Comparison of ENCODE assay signal across 8 mouse cellular contexts in genomic region chr2:59644816-59645215, GRCm38 (mm10). TPM values are rescaled to one million over a fixed set of nuclear protein-coding genes. Genes with fewer than 3 reads are reported as not detected.
A peak's percentile ranks its signal among the peaks of the same experiment; 100 is the strongest.
DNase-seq lines count a peak whose midpoint lies in the region; ATAC-seq lines count a peak whose summit lies in the region.
"Had no signal": no experiment of that assay in that cellular context is flagged by ENCODE, and none has a peak within 500 bp of the region (broad histone marks: within the 10 kb centered on the region; RNA-seq: fewer than 3 reads in every experiment).

No protein-coding gene starts in this region.

- no peaks in the 10 kb centered on the region for H3K27me3 ChIP-seq in hindbrain, embryonic 15.5 days
- H3K27me3 ChIP-seq in hindbrain, embryonic 10.5 days (ENCODE audit: insufficient read depth, poor library complexity, severe bottlenecking): peaks cover 40% of the 10 kb centered on the region
- peaks cover 5% of the 10 kb centered on the region; the same call in 1 of the 2 replicates for H3K27me3 ChIP-seq in liver, embryonic 11.5 days (replicated peaks; ENCODE audit: control insufficient read depth, insufficient read depth, low read length)
- peaks cover 26% of the 10 kb centered on the region for H3K27me3 ChIP-seq in midbrain, embryonic 11.5 days (ENCODE audit: control insufficient read depth, insufficient read depth, low read length)

- H3K36me3 ChIP-seq in hindbrain, embryonic 15.5 days: no peaks in the 10 kb centered on the region
- H3K36me3 ChIP-seq in hindbrain, embryonic 10.5 days: no peaks in the 10 kb centered on the region
- no peaks in the 10 kb centered on the region for H3K36me3 ChIP-seq in liver, embryonic 11.5 days (ENCODE audit: control insufficient read depth, insufficient read depth, low read length)
- H3K36me3 ChIP-seq in midbrain, embryonic 11.5 days (ENCODE audit: control insufficient read depth, insufficient read depth, low read length): no peaks in the 10 kb centered on the region
- H3K36me3 ChIP-seq: neural tube, embryonic 13.5 days had no signal

- H3K9ac ChIP-seq in hindbrain, embryonic 15.5 days: no peak overlapping the region
- no peak overlapping the region for H3K9ac ChIP-seq in liver, embryonic 11.5 days (ENCODE audit: low read depth, low read length)
- no peak overlapping the region for H3K9ac ChIP-seq in midbrain, embryonic 11.5 days (ENCODE audit: low read length)
- H3K9ac ChIP-seq: neural tube, embryonic 13.5 days had no signal

- H3K4me3 ChIP-seq in hindbrain, embryonic 15.5 days: no peak overlapping the region
- no peak overlapping the region for H3K4me3 ChIP-seq in hindbrain, embryonic 10.5 days
- no peak overlapping the region for H3K4me3 ChIP-seq in liver, embryonic 11.5 days (ENCODE audit: low read depth, low read length)
- H3K4me3 ChIP-seq in midbrain, embryonic 11.5 days (ENCODE audit: low read depth, low read length): no peak overlapping the region
- H3K4me3 ChIP-seq: neural tube, embryonic 13.5 days had no signal

- 0 out of 2 replicates have a peak overlapping the region, but pooled peaks have one; percentile 42 for H3K27ac ChIP-seq in hindbrain, embryonic 15.5 days (replicated peaks)
- no peak overlapping the region for H3K27ac ChIP-seq in hindbrain, embryonic 10.5 days
- H3K27ac ChIP-seq in liver, embryonic 11.5 days (ENCODE audit: low read depth, low read length): no peak overlapping the region
- H3K27ac ChIP-seq in midbrain, embryonic 11.5 days (ENCODE audit: low read depth, low read length): no peak overlapping the region
- H3K27ac ChIP-seq: neural tube, embryonic 13.5 days had no signal

- no peak overlapping the region for H3K4me2 ChIP-seq in hindbrain, embryonic 15.5 days
- no peak overlapping the region for H3K4me2 ChIP-seq in liver, embryonic 11.5 days
- no peak overlapping the region for H3K4me2 ChIP-seq in midbrain, embryonic 11.5 days
- H3K4me2 ChIP-seq: neural tube, embryonic 13.5 days had no signal

- H3K4me1 ChIP-seq in hindbrain, embryonic 15.5 days (replicated peaks): peaks cover 28% of the 10 kb centered on the region
- H3K4me1 ChIP-seq in hindbrain, embryonic 10.5 days (replicated peaks): peaks cover 33% of the 10 kb centered on the region
- H3K4me1 ChIP-seq in liver, embryonic 11.5 days (replicated peaks; ENCODE audit: control insufficient read depth, insufficient read depth, low read length): peaks cover 11% of the 10 kb centered on the region; the same call in 1 of the 2 replicates
- peaks cover 6% of the 10 kb centered on the region for H3K4me1 ChIP-seq in midbrain, embryonic 11.5 days (ENCODE audit: control insufficient read depth, insufficient read depth, low read length)

- no peaks in the 10 kb centered on the region for H3K9me3 ChIP-seq in hindbrain, embryonic 15.5 days
- no peaks in the 10 kb centered on the region for H3K9me3 ChIP-seq in hindbrain, embryonic 10.5 days
- H3K9me3 ChIP-seq in liver, embryonic 11.5 days (ENCODE audit: control insufficient read depth, low read length): no peaks in the 10 kb centered on the region
- H3K9me3 ChIP-seq in midbrain, embryonic 11.5 days (ENCODE audit: control insufficient read depth, low read length): no peaks in the 10 kb centered on the region
- H3K9me3 ChIP-seq: neural tube, embryonic 13.5 days had no signal

- no peak for ATAC-seq in hindbrain, embryonic 15.5 days (ENCODE audit: low FRiP score, low read depth)
- no peak for ATAC-seq in liver, embryonic 11.5 days (replicated peaks; ENCODE audit: low FRiP score)
- no peak for ATAC-seq in midbrain, embryonic 11.5 days (ENCODE audit: low FRiP score)

- no peak for DNase-seq in hindbrain, embryonic 10.5 days (ENCODE audit: low spot score)
- DNase-seq in thymus, postnatal 25 days: peak; percentile 18
- no peak for DNase-seq in thymus, postnatal 36 days
- peak; percentile 12 for DNase-seq in induced T-regulatory cell, adult 2 months (ENCODE audit: low read depth)
- DNase-seq in liver, embryonic 11.5 days (ENCODE audit: low spot score): no peak
- DNase-seq in midbrain, embryonic 11.5 days (ENCODE audit: low spot score, missing footprints): no peak

- WGBS in hindbrain, embryonic 15.5 days: 44% methylated on average over 5 of the region's 5 CpGs
- WGBS in hindbrain, embryonic 10.5 days: 67% methylated on average over 5 of the region's 5 CpGs
- 36% methylated on average over 5 of the region's 5 CpGs for WGBS in liver, embryonic 11.5 days
- 65% methylated on average over 5 of the region's 5 CpGs for WGBS in midbrain, embryonic 11.5 days

RNA-seq across cellular contexts. Expression of gene Tanc1, which starts 33.0 kb away (rescaled TPM):
- 8.0 and 8.5 TPM in 2 replicates for polyA plus RNA-seq in hindbrain, embryonic 15.5 days (2015; fragmentation: Nextera tagmentation; extraction: Ambion mirVana)
- 15.9 and 16.3 TPM in 2 replicates for polyA plus RNA-seq in hindbrain, embryonic 10.5 days (2016; fragmentation: Nextera tagmentation; extraction: Ambion mirVana)
- 11.8 and 12.5 TPM in 2 replicates for polyA plus RNA-seq in liver, embryonic 11.5 days (2014; fragmentation: Nextera tagmentation; extraction: Ambion mirVana)
- 6.2 and 6.7 TPM in 2 replicates for polyA plus RNA-seq in midbrain, embryonic 11.5 days (2014; fragmentation: Nextera tagmentation; extraction: Ambion mirVana)

Comparison
In these comparisons a context has a peak if more than half of its experiments do, and no peak if none do; other contexts are left out.
1. DNase-seq: peak in thymus, postnatal 25 days (single experiment) and induced T-regulatory cell, adult 2 months (single experiment); none in hindbrain, embryonic 10.5 days (single experiment), thymus, postnatal 36 days (0 of 2), liver, embryonic 11.5 days (single experiment) and midbrain, embryonic 11.5 days (single experiment).